Mouse (Mus musculus) spleen, postnatal 14 days (tissue): ENCODE results near the gene Ccdc50.
A peak's percentile ranks its signal among the peaks of the same experiment; 100 is the strongest.

Source experiments
- DNase-seq, 2 experiments: peaks; one replicate each; pipeline ENCODE4 v3.0.0; 2021 to 2022; ENCODE audit warnings: low spot score in 2 of 2

Ccdc50 gene

DNA sequence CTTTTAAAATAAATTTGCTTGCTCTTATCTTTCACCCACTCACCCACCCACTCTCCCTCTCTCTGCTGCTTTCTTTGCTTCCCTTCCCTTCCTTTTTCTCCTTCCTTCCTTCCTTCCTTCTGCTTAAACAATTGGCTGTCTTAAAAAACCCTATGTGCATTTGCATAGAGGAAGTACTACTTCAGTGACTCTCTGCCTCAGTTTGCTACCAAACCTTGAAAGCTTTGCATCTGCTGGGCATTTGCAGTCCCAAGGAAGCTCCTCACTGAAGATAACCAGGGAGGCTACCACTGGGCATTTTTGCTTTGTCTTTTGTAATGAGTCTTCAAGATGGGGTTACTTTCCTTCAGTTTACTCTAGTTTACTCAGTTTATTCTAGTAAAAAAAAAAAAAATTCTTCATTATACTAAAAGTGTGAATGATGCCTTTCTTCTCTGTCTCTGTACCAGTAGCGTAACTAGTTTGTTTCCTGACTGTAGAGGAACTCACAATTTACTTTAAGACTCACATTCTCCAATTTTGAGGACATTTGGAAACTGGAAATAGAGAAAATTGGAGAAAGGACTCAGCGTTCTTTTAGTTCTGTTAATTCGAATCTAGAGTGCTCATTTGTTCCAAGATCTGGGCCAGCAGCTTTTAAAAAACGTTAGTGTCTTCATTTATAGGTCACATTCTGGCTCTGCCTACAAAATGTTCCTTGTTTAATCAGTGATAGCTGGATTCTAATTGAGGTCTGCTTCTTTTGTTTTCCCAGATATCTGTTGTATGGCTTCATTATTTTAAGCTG is 6.8 kb downstream of the Ccdc50 start:
- DNase-seq = no peak

DNA sequence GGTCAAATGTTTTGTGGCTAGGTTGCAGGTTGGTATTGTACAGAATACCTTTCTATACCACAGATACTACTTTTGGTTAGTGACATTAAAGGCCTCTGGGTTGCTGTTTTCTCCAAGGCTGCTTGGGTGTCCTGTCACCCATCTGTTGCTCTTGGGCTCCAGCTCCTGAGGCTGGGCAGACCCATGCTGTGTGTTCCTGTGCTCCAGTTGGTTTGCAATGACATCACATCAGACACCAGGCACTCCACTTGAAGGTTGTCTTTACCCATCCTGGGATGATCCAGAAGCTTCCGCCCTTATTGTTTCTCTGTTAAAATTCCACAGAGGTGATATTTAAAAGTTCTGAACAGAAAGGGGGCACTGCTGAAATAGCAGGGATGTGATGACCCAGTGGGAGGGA is 8.3 kb downstream of the Ccdc50 start:
- DNase-seq = no peak

DNA sequence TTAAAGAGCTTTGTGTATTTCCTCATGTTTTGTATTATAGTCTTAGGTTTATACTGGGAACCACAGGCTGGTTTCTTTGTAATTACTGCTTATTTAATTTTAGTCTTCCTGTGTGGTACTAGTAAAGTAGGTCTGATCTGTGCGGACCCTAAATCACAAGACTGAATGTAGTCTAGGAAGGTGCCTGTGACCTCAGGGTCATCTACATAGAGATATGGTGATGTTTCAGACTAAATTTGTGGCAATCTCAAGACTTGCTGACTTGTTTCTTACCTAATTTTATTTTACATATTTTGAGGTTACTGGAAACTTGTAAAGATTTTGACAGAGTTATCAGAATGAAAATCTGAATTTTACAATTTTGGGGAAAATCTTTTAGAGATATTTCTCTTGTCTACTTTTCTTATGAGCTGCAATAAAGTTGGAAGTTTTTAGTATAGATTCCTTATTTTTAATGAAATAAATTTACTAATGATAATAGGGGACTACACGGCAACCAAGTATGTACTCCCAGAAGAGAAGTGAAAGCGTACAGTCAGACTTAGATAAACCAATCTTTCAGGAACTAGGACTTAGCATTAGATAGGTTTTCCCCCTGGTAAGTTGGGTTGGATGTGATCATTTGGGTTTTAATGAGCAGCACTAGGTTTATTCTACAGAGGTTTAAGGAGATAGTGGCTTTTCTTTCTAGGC is 10.5 kb downstream of the Ccdc50 start:
- no peak for DNase-seq

DNA sequence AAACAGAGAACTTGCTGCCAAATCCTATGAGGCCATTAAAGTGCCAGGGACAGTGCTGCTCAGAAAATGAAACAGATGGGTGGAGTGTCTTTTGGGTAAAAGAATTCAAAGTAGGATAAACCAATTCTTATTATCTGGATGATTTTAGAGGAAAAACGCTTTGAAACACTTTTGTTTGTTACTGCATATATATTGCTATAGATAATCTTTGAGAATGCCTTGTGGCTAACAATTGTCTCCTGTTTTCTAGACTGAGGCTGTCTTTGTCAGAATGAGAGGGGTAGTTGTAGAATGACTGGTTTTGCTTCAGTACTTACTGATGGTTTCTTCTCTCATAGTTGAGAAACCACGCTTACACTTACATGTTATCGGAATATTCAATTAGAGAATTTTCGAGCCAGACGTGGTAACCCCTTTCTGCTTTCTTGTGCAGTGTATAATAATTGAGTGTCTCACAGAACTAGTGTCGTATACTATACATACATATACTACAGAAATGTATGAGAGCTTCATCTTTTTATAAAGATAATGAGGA is 11.1 kb downstream of the Ccdc50 start:
- no peak for DNase-seq

DNA sequence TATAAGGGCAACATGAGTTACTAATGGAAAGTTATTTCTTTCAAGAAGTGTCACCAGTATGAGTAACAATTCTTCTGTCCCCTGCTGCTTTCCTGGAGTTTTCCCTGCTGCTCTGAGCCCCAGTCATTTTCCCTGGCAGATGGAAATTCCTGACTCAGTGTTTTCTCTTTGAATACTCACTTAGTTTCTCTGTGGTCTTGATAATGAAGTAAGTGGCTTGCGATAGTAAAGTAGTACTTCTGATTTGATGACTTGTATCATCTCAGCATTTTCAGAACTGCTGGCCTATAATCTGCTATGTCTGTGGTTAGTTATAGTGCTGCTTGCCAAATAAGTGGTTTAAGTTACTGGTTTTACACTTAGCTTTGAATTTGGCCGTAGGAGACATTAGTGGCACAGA is 12.9 kb downstream of the Ccdc50 start:
- DNase-seq = no peak

DNA sequence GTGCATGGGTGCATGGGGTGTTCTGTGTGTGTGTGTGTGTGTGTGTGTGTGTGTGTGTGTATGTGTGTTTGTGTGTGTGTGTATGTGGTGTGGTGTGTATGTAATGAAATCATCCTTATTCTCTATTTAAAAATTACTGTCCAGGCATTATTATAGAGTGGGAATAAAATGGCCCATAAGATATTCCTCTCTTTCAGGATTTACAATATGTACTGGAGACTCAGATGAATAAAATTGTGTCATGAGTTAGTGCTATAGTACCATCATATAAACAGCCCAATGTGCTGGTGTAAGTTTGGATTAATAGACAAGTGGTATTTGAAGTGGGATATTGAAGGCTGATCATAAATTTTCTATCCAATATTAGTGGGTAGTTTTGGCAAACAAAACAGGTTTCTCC is 15.4 kb downstream of the Ccdc50 start:
- DNase-seq = no peak

DNA sequence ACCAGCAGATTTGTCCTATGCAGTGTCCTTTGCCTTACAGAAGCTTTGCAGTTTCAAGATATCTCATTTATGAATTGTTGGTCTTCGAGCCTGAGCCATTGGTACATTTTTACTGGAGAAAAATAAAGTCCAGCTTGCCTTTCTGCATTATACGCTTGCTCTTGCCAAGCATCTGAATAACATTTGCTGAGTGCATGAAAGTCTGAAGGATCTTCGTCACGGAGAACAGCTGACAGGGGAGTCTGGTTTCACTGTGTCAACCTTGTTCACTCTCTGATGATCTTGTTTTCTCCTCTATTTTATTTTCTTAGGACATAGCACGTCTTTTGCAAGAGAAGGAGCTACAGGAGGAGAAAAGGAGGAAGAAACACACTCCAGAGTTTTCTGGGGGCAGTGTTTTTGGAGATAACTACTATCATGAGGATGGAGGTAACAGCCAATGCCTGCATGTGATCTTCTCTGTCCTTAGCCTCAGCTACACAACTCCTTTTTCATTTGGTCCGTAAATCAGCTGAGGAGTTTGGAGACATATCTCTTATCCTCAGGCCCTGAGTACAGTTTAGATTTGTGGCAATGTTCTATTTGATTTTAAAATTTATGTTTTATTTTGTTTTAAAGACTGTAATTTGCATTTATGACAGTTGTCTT is 28.4 kb downstream of the Ccdc50 start:
- no peak for DNase-seq

DNA sequence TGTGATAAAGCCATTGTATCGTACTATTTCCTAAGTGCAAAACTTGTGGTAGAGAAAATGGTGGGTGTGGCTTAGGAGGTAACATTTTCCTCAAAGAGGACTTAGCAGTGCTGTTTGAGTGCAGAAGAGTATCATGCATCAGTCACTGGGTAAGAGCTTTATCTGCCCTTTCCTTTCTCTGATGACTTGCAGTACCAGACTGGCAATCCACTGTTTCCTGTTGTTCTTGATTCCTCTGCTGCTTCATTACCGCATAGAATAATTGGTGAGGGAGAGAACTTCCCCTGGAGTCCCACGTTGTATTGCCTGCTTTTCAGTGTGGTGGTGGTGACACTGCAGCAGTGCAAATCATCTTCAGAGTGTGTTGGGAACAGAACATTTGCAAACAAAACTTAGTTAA is 29.0 kb downstream of the Ccdc50 start:
- no peak for DNase-seq

DNA sequence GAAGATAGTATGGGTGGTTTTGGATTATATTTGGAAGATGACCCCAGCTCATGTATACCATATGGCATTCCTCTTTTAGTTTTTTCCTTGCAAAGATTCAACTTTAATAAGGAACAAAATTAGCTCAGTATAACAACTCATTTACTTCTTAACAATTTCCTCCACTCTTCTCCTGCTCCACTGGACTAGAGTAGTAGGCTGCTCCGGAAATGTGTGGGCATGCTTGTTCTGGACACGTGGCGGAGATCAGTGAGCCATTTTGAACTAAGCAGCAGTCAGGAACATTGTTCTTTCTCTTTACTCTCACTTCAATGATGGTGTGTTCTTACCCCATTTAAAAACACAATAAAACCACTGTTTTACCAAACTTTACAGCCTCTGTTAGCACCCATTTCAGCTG is 32.3 kb downstream of the Ccdc50 start:
- DNase-seq = no peak

DNA sequence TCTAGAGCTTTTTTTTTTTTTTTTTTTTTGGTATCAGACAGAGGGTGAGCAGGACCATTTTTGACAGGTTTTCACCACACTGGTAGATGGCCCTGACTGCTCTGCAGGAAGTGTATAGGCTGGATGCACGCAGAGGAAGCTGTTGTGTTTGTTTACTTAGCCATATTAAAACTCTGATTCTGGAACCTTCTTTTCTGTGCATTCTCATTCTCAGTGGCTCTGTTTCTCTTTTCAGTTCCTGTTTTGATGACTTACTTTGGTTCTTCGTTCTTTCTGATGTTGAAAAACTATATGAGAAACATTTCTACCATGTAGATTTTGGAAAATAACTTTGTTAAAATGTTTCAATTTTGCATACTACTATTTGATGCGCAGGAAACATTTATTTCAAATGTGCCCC is 46.4 kb downstream of the Ccdc50 start:
- DNase-seq = no peak

DNA sequence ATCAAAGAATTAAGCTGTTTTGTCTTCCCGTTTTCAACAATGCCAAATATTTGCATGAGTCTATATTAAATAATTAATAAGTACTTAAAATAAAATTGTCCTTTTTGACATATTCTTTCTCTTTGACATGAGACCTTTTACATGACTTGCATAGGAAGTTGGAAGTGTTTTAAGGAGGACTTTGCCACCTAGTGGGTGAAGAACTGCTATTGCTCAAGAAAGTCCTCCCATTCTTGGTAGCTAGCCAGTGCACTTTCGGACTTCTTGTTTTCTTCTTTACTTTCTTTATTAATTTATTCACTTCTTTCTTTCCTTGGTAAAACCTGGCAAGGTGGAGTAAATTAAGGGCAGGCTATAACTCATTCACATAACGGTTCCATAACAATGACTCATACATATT is 55.3 kb downstream of the Ccdc50 start:
- DNase-seq = no peak

DNA sequence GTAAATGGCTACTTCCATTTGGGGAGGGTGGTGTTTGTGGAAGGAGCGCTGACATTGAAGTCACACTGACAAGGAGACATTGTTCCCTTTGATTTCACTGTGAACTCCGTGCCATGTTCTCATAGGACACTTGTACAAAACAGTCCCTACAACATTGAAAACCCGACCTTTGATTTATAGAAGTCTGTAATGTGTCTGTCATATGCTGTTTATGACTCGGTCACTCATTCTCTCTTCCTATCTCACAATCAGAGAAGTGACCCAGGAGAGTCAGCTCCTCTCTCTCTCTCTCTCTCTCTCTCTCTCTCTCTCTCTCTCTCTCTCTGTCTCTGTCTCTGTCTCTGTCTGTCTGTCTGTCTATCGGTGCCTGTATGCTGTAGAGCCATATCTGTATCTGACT is 60.7 kb downstream of the Ccdc50 start:
- no peak for DNase-seq

DNA sequence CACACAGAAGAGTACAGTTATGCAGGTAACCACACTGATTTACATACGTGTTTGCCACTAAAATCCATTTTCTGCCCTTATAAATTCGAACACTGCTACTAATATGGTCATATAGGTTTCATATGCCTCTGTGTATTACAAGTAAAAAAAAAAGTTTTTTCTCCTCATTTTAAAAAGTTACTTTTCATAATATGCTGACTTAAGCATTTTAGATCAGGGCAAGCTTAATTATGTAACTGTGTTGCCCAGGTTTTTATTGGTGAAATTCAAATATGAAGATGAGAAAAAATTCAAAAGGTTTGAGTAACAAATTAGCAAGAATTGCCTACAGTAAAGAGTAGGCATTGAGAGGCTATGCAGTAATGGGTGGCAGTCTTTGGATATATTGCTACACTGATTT is 62.0 kb downstream of the Ccdc50 start:
- DNase-seq = no peak

DNA sequence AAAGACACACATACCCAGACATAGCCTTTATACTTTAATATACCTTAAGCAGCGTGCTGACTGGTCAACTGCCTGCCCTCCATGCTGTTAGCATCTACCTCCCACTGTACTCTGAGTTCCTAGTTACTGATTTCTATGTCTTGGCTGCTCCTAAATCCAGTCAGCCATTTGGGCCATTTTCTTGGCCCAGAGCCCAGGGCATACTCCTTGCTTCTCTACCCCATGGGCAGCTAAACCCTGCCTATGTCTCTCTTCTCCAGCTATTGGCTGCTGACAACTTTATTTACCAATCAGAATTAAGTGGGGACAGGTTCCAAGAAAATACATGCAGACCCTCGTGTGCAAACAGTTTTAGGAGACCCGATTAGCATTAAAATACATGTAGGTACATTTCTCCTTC is 64.7 kb downstream of the Ccdc50 start:
- DNase-seq = no peak

DNA sequence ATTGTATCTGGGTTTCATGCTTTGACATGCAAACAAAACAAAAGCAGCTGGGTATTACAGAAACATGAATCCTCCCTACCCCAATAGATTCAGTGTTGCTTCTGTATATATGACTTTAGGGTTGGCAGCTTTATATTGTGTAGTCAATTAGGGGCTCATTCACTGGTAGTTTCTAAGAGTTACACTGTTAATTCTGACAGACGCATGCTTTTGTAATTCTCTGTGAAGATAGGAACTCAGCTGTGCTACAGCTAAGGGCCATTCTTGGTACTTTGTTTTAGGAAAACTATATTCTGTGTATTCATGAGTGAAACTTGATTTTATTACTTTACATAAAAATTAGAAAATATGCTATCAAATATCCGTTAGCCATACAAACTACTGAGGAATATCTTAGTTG is 65.2 kb downstream of the Ccdc50 start:
- no peak for DNase-seq

DNA sequence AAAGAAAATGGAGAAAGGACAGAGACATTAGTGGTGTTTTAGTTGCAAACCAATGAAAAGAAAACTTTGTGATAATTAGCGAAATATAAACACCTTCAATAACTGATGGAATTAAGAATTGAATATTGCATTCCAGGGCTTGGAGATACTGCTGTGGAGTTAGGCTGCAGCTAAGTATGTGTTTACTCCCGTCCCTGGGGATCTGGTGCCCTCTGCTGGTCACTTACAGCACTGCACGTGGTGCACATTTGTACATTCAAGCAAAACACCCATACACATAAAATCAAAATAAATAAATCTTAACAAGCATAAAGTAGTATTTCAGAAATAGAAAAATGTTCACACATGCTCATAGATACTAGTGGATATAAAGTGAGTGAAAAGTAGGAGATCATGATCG is 68.6 kb downstream of the Ccdc50 start:
- peak; percentile 39 to 70 for DNase-seq

DNA sequence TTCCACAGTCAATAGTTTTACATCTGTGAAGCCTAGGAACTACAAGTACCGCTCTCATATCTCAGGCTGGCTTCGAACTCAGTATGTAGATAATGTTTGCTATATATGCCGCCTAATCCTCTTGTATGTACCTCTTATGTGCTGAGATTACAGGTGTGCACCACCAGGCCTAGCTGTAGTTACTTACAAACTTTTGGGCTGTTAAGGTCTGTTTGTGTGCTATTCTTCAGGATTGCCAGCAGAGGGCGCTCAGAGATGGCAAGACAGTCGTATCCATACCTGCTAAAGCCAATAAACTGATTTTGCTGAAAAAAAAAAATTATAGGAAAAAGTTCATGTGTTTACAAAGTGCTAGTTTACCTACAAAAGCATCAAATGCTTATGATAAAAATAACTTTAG is 80.1 kb downstream of the Ccdc50 start:
- no peak for DNase-seq

DNA sequence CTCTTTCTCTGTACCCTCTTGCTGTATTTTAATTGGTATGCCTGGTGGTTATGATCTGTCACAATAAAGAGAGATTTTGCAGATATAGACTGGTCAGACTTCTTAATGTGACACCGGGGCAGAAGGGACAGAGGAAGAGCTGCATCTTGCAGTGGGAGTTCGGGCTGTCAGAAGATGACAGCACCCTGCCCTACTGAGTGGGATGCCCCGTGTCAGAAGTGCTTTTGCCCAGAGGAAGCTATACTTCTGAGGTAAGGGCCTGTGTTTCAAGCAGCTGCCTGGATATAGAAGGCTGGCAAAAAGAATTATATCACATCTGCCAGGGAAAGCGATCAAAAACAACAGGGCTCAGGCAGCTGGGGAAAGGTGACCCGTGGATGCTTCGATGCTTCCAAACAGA is 82.7 kb downstream of the Ccdc50 start:
- DNase-seq = no peak

DNA sequence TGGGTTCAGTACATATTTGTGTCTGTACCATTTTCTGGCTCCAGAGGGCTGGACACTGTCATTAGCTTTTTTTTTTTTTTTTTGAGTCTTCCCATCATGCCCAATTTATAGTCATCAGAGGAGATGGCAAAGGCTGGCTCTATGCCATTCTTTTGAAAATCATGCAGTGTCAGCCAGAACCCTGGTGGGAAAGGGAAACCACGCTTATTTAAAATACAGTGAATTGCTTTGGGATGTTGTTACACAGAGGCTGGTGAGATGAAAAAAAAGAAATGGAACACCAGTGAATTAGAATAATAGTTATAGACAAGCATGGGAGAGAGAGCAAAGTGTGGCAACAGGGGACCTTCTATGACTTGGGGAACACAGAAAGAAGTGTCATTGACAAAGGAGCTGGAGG is 95.2 kb downstream of the Ccdc50 start:
- DNase-seq = no peak
